Mouse (Mus musculus) ES-Bruce4 (cell line): ENCODE measurements around the gene Clybl. TPM values are rescaled to one million over a fixed set of nuclear protein-coding genes. Genes with fewer than 3 reads are reported as not detected.
A peak's percentile ranks its signal among the peaks of the same experiment; 100 is the strongest.

Experiments
- H3K27ac ChIP-seq: 2 replicates; pipeline ENCODE4 v1.5.1; 2012; ENCODE audit warnings: low read length, inconsistent platforms; ENCODE audit not compliant: insufficient read depth
- H3K27me3 ChIP-seq: 2 replicates; pipeline ENCODE4 v1.6.1; 2012; ENCODE audit warnings: mild to moderate bottlenecking, low read length, inconsistent platforms; ENCODE audit not compliant: control insufficient read depth, poor library complexity, insufficient read depth, severe bottlenecking
- H3K36me3 ChIP-seq: 2 replicates; pipeline ENCODE4 v1.6.1; 2012; ENCODE audit warnings: inconsistent platforms, mild to moderate bottlenecking, low read length, moderate library complexity; ENCODE audit not compliant: control insufficient read depth, poor library complexity, insufficient read depth, severe bottlenecking
- H3K4me1 ChIP-seq: one replicate; pipeline ENCODE4 v1.8.1; 2011; ENCODE audit warnings: low read length; ENCODE audit not compliant: control insufficient read depth, insufficient read depth
- H3K4me3 ChIP-seq: 2 replicates; pipeline ENCODE4 v1.5.1; 2011; ENCODE audit warnings: low read depth, mild to moderate bottlenecking, low read length
- H3K9ac ChIP-seq: 2 replicates; pipeline ENCODE4 v1.6.1; 2012; ENCODE audit warnings: low read depth, mild to moderate bottlenecking, inconsistent platforms; ENCODE audit not compliant: poor library complexity, severe bottlenecking
- H3K9me3 ChIP-seq: replicated peaks from 2 replicates; pipeline ENCODE4 v1.6.1; 2012; ENCODE audit warnings: mild to moderate bottlenecking, low read length, inconsistent platforms; ENCODE audit not compliant: control insufficient read depth, poor library complexity, insufficient read depth, severe bottlenecking
- CTCF ChIP-seq: IDR thresholded peaks from one replicate; pipeline ENCODE4 v1.8.1; 2011; ENCODE audit warnings: low read depth, low read length
- EP300 ChIP-seq: IDR thresholded peaks from 2 replicates; pipeline ENCODE4 v1.6.1; 2011; ENCODE audit warnings: low read depth, low read length; ENCODE audit not compliant: insufficient read depth
- POLR2A ChIP-seq: IDR thresholded peaks from one replicate; pipeline ENCODE4 v1.8.1; 2011; ENCODE audit warnings: low read length; ENCODE audit not compliant: insufficient read depth
- polyA plus RNA-seq: library from polyadenylated mRNA; stranded (reverse); fragments of >200 nt; gene quantifications from 2 replicates; pipeline ENCODE4 v1.2.4, GENCODE M21; 2011; ENCODE audit warnings: low read depth; ENCODE audit not compliant: missing spikeins, insufficient read depth, insufficient read length

Clybl gene
- polyA plus RNA-seq, 1 experiment = 36.7 TPM

DNA sequence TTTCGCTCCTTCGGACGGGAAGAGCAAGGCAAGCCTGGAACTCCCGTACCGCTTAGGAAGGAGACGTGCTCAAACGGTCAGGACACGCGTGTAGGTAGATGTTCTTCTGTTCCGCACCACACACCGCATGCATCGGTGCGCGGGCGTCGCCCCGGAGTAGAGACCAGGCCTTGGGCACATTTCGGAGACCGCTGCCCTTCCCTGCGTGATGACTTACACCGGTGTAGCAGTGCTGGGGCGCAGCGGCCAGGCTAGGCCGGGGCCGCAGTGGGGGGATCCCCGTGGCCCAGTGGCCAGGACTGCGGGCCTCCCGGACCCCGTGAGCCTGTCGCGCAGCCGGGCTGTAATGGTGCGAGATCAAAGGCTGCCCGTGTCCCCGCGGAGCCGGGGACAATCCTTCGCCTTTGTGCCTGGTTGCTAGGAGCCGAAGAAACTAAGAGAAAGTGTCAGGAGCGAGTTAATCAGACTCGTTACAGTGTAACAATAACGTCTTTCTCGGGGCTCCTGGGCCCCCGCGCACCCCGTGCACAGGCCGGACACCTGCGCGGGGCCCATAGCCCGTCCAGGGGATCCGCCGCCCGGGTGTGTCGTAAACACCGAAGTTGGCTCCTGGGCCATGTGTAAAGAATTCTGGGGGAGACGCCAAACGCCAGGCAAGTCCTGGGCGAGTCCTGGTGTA lies 225.2 kb downstream of the Clybl start:
- Histone ChIP-seq H3K27ac (no peak overlapping the region), H3K27me3 (no peaks in the 10 kb centered on the region), H3K9me3 (no peaks in the 10 kb centered on the region), H3K36me3 (no peaks in the 10 kb centered on the region), H3K9ac (peak overlapping the region; percentile 60), H3K4me3 (peak overlapping the region; percentile 57), H3K4me1 (peaks cover 2% of the 10 kb centered on the region)
- TF ChIP-seq POLR2A (no peak), EP300 (0 out of 2 replicates have a peak, but pooled peaks have one; percentile 3)

GRCm38 (mm10) chr14:122412841-122413541 lies 231.5 kb downstream of the Clybl start:
- H3K27me3 ChIP-seq = no peaks in the 10 kb centered on the region
- no peaks in the 10 kb centered on the region for H3K9me3 ChIP-seq
- H3K4me1 ChIP-seq = peaks cover 4% of the 10 kb centered on the region
- TF ChIP-seq CTCF (no peak), POLR2A (no peak)
- no peaks in the 10 kb centered on the region for H3K36me3 ChIP-seq
- H3K4me3 ChIP-seq = no peak overlapping the region
- no peak overlapping the region for H3K27ac ChIP-seq
- no peak overlapping the region for H3K9ac ChIP-seq

GRCm38 (mm10) chr14:122413542-122413928 lies 232.0 kb downstream of the Clybl start:
- no peak overlapping the region for H3K27ac ChIP-seq
- H3K36me3 ChIP-seq = no peaks in the 10 kb centered on the region
- H3K4me1 ChIP-seq = peaks cover 4% of the 10 kb centered on the region
- no peaks in the 10 kb centered on the region for H3K27me3 ChIP-seq
- H3K9ac ChIP-seq = no peak overlapping the region
- H3K9me3 ChIP-seq = no peaks in the 10 kb centered on the region
- H3K4me3 ChIP-seq = no peak overlapping the region
- no peak for TF ChIP-seq CTCF
- TF ChIP-seq POLR2A = no peak

DNA sequence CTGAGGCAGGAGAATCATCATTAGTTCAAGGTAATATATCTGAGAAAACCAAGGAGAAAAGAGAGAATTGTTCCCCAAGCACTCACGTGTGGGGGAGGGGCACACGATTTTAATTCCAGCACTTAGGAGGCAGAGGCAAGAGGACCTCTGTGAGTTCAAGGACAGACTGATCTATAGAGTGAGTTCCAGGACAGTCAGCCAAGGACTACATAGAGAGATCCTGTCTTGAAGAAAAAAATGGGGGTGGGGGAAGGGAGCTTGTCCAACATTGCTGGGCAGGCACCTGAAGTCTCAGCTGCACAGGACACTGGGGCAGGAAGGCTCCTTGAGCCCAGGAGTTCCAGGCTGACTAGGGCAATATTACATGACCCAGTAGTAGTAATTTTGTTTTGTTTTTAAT lies 233.3 kb downstream of the Clybl start:
- no peaks in the 10 kb centered on the region for H3K27me3 ChIP-seq
- H3K4me3 ChIP-seq = no peak overlapping the region
- no peaks in the 10 kb centered on the region for H3K36me3 ChIP-seq
- H3K4me1 ChIP-seq = peaks cover 4% of the 10 kb centered on the region
- H3K9ac ChIP-seq = no peak overlapping the region
- TF ChIP-seq EP300 (peak; percentile 87), POLR2A (no peak)
- no peaks in the 10 kb centered on the region for H3K9me3 ChIP-seq
- no peak overlapping the region for H3K27ac ChIP-seq

DNA sequence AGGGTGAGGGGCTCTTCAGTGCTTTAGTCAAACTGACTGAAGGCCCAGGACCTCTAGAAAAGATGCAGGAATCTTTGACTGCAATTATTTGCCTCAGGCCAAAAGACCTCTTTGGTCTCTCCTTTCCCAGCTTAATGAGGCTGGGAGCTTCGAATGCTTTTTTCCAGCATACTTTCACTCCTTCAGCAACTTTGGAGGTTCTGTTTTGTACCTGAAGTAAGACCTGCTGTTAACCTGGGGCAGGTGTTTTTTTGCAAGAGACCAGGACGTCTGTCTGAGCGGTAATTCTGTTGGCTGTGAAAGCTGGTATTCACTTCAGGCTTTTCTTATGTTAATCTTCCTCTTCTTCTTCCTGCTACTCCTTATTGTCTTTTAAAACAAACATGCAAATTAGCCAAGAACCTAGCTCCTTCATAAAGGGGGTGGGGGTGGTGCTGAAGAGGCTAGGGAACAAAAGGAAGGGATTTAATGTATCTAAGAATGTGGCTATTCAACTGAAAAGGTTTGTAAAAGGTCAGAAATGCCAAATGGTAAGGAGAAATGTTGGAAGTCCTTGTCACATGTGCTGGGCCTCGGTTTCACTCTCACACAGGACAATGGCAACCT lies 234.8 kb downstream of the Clybl start:
- H3K9ac ChIP-seq = no peak overlapping the region
- H3K27me3 ChIP-seq = no peaks in the 10 kb centered on the region
- peak overlapping the region; percentile 99 for H3K27ac ChIP-seq
- no peak overlapping the region for H3K4me3 ChIP-seq
- no peaks in the 10 kb centered on the region for H3K36me3 ChIP-seq
- H3K9me3 ChIP-seq = no peaks in the 10 kb centered on the region
- H3K4me1 ChIP-seq = peaks cover 7% of the 10 kb centered on the region
- TF ChIP-seq POLR2A (no peak), EP300 (no peak), CTCF (no peak)

GRCm38 (mm10) chr14:122424441-122424840 lies 242.9 kb downstream of the Clybl start:
- no peak for TF ChIP-seq EP300
- no peak for TF ChIP-seq CTCF
- TF ChIP-seq POLR2A = no peak
- Histone ChIP-seq H3K27me3 (no peaks in the 10 kb centered on the region), H3K4me3 (no peak overlapping the region), H3K9ac (no peak overlapping the region), H3K4me1 (peaks cover 3% of the 10 kb centered on the region), H3K27ac (no peak overlapping the region), H3K9me3 (no peaks in the 10 kb centered on the region), H3K36me3 (no peaks in the 10 kb centered on the region)
